Mouse (Mus musculus): ENCODE data around the gene Fsd1. TPM values are rescaled to one million over a fixed set of nuclear protein-coding genes. Genes with fewer than 3 reads are reported as not detected.
A peak's percentile ranks its signal among the peaks of the same experiment; 100 is the strongest.

Gene Fsd1
- total and polyA plus RNA-seq, 3 experiments, result not detected

- Histone ChIP-seq H3K4me3 (ENCODE audit: control insufficient read depth in 1 of 2, insufficient read depth in 1 of 2, low read depth in 2 of 2, low read length in 2 of 2) (peak overlapping the region in 1 of 2 experiments; percentile 13; a peak in 1 of 4 replicates), H3K27ac (ENCODE audit: control insufficient read depth, low read depth, low read length) (no peak overlapping the region), H3K4me1 (ENCODE audit: control insufficient read depth in 1 of 2, insufficient read depth in 2 of 2, low read length in 2 of 2) (peaks cover 0 to 17% of the 10 kb centered on the region in 2 experiments; a peak in 2 of 4 replicates), H3K9me3 (replicated peaks; ENCODE audit: insufficient read depth, low read length) (no peaks in the 10 kb centered on the region), H3K27me3 (ENCODE audit: control insufficient read depth in 1 of 2, insufficient read depth in 2 of 2, low read length in 2 of 2) (no peaks in the 10 kb centered on the region), H3K36me3 (ENCODE audit: control insufficient read depth in 1 of 2, insufficient read depth in 2 of 2, low read length in 2 of 2) (peaks cover 0 to 8% of the 10 kb centered on the region in 2 experiments; a peak in 2 of 4 replicates), H3K79me2 (ENCODE audit: control insufficient read depth, insufficient read depth, low read length, poor library complexity) (no peaks in the 10 kb centered on the region), H3K9ac (ENCODE audit: control insufficient read depth, low read depth, low read length, poor library complexity, severe bottlenecking) (no peak overlapping the region)
- DNase-seq (ENCODE audit: low read depth, low spot score), result peak; percentile 30
- TF ChIP-seq ETS1 (IDR thresholded peaks at IDR 0.05; ENCODE audit: low read depth, low read length) (0 out of 2 replicates have a peak, but pooled peaks have one; percentile 20), USF1 (IDR thresholded peaks at IDR 0.05; ENCODE audit: low read depth, low read length) (no peak), POLR2A (IDR thresholded peaks at IDR 0.05; ENCODE audit: control insufficient read depth in 1 of 2, insufficient read depth in 1 of 2, low read depth in 1 of 2, low read length in 2 of 2, poor library complexity in 1 of 2) (no peak), RCOR1 (IDR thresholded peaks at IDR 0.05; ENCODE audit: low read depth, low read length) (0 out of 2 replicates have a peak, but pooled peaks have one; percentile 26), GATA1 (IDR thresholded peaks at IDR 0.05; ENCODE audit: low read depth, low read length) (no peak), KAT2A (conservative IDR thresholded peaks at IDR 0.05; ENCODE audit: low read depth, low read length) (no peak), RAD21 (IDR thresholded peaks at IDR 0.05; ENCODE audit: low read depth, low read length) (no peak), ELF1 (IDR thresholded peaks at IDR 0.05; ENCODE audit: low read depth, low read length) (no peak), CTCF (IDR thresholded peaks at IDR 0.05 in 2 of 3, conservative IDR thresholded peaks at IDR 0.05 in 1 of 3; ENCODE audit: control insufficient read depth in 1 of 3, insufficient read depth in 1 of 3, low read depth in 2 of 3, low read length in 3 of 3, poor library complexity in 1 of 3, severe bottlenecking in 1 of 3) (peak in 1 of 3 experiments; percentile 3; a peak in 1 of 6 replicates), ZNF384 (IDR thresholded peaks at IDR 0.05; ENCODE audit: low read depth, low read length) (no peak), CHD2 (IDR thresholded peaks at IDR 0.05; ENCODE audit: low read length) (no peak), NELFE (IDR thresholded peaks at IDR 0.05; ENCODE audit: low read depth, low read length) (peak; percentile 46), USF2 (IDR thresholded peaks at IDR 0.05; ENCODE audit: borderline replicate concordance in 1 of 2, insufficient read depth in 1 of 2, low read depth in 1 of 2, low read length in 2 of 2) (no peak)
Measured at GRCm38 (mm10) chr17:56007444-56008355, 21.4 kb downstream of the Fsd1 start.

GRCm38 (mm10) chr17:56008356-56009087 lies 22.2 kb downstream of the Fsd1 start:
- no peaks in the 10 kb centered on the region for H3K27me3 ChIP-seq (ENCODE audit: control insufficient read depth in 1 of 2, insufficient read depth in 2 of 2, low read length in 2 of 2)
- DNase-seq (ENCODE audit: low read depth, low spot score), result peak; percentile 98
- no peaks in the 10 kb centered on the region for H3K9me3 ChIP-seq (replicated peaks; ENCODE audit: insufficient read depth, low read length)
- H3K79me2 ChIP-seq (ENCODE audit: control insufficient read depth, insufficient read depth, low read length, poor library complexity), result no peaks in the 10 kb centered on the region
- H3K36me3 ChIP-seq (ENCODE audit: control insufficient read depth in 1 of 2, insufficient read depth in 2 of 2, low read length in 2 of 2), result peaks cover 0 to 8% of the 10 kb centered on the region in 2 experiments; a peak in 2 of 4 replicates
- peaks cover 0 to 17% of the 10 kb centered on the region in 2 experiments; a peak in 2 of 4 replicates for H3K4me1 ChIP-seq (ENCODE audit: control insufficient read depth in 1 of 2, insufficient read depth in 2 of 2, low read length in 2 of 2)
- H3K9ac ChIP-seq (ENCODE audit: control insufficient read depth, low read depth, low read length, poor library complexity, severe bottlenecking), result peak overlapping the region; percentile 64
- TF ChIP-seq E2F4 (IDR thresholded peaks at IDR 0.05; ENCODE audit: borderline replicate concordance, low read depth, low read length) (peak; percentile 85), RCOR1 (IDR thresholded peaks at IDR 0.05; ENCODE audit: low read depth, low read length) (no peak), MAZ (IDR thresholded peaks at IDR 0.05; ENCODE audit: low read depth, low read length) (no peak), HCFC1 (IDR thresholded peaks at IDR 0.05; ENCODE audit: low read depth, low read length) (peak; percentile 70), MXI1 (IDR thresholded peaks at IDR 0.05; ENCODE audit: low read depth, low read length) (peak; percentile 2; the same call in 1 of the 2 replicates), GATA1 (IDR thresholded peaks at IDR 0.05; ENCODE audit: low read depth, low read length) (peak; percentile 69), USF1 (IDR thresholded peaks at IDR 0.05; ENCODE audit: low read depth, low read length) (peak; percentile 80), RAD21 (IDR thresholded peaks at IDR 0.05; ENCODE audit: low read depth, low read length) (no peak), POLR2A (IDR thresholded peaks at IDR 0.05; ENCODE audit: control insufficient read depth in 1 of 2, insufficient read depth in 1 of 2, low read depth in 1 of 2, low read length in 2 of 2, poor library complexity in 1 of 2) (peak in 1 of 2 experiments; percentile 48; a peak in 2 of 4 replicates), MAX (IDR thresholded peaks at IDR 0.05; ENCODE audit: low read length) (peak; percentile 36), ETS1 (IDR thresholded peaks at IDR 0.05; ENCODE audit: low read depth, low read length) (0 out of 2 replicates have a peak, but pooled peaks have one; percentile 6), JUND (IDR thresholded peaks at IDR 0.05; ENCODE audit: low read depth, low read length) (no peak), TBP (IDR thresholded peaks at IDR 0.05; ENCODE audit: low read depth, low read length) (peak; percentile 75)
- peak overlapping the region; percentile 64 to 90 for H3K4me3 ChIP-seq (ENCODE audit: control insufficient read depth in 1 of 2, insufficient read depth in 1 of 2, low read depth in 2 of 2, low read length in 2 of 2)
- H3K27ac ChIP-seq (ENCODE audit: control insufficient read depth, low read depth, low read length), result peak overlapping the region; percentile 53
